Mouse (Mus musculus) MEL (cell line): Measurements from ENCODE around the gene Tmem102. TPM values are rescaled to one million over a fixed set of nuclear protein-coding genes. Genes with fewer than 3 reads are reported as not detected.
A peak's percentile ranks its signal among the peaks of the same experiment; 100 is the strongest.

Source experiments
- DNase-seq: peaks from one replicate; pipeline ENCODE4 v3.0.0; 2011; ENCODE audit warnings: low read depth, low spot score
- H3K27ac ChIP-seq: 2 replicates; pipeline ENCODE4 v1.5.1; 2012; ENCODE audit warnings: low read depth, mild to moderate bottlenecking, control low read depth, low read length, moderate library complexity; ENCODE audit not compliant: control insufficient read depth
- H3K27me3 ChIP-seq, 2 experiments: fragments of 150-350 bp in 1 of 2; sonication (generic) in 1 of 2; 2 replicates each; pipeline ENCODE4 v1.6.1; 2012; ENCODE audit warnings: low read length in 2 of 2, mild to moderate bottlenecking in 2 of 2, improper control_type of control experiment in 1 of 2, moderate library complexity in 1 of 2; ENCODE audit not compliant: insufficient read depth in 2 of 2, control insufficient read depth in 1 of 2
- H3K36me3 ChIP-seq, 2 experiments: 2 replicates each; pipeline ENCODE4 v1.6.1; 2012 to 2014; ENCODE audit warnings: low read length in 2 of 2, improper control_type of control experiment in 1 of 2, inconsistent platforms in 1 of 2, mild to moderate bottlenecking in 1 of 2; ENCODE audit not compliant: insufficient read depth in 2 of 2, control insufficient read depth in 1 of 2
- H3K4me1 ChIP-seq, 2 experiments: fragments of 150-350 bp in 1 of 2; sonication (generic) in 1 of 2; 2 replicates each; pipeline ENCODE4 v1.6.1; 2012; ENCODE audit warnings: low read length in 2 of 2, improper control_type of control experiment in 1 of 2, mild to moderate bottlenecking in 1 of 2; ENCODE audit not compliant: insufficient read depth in 2 of 2, control insufficient read depth in 1 of 2
- H3K4me3 ChIP-seq, 2 experiments: fragments of 150-350 bp in 1 of 2; sonication (generic) in 1 of 2; 2 replicates each; pipeline ENCODE4 v1.5.1; 2012; ENCODE audit warnings: low read depth in 2 of 2, low read length in 2 of 2, mild to moderate bottlenecking in 2 of 2, moderate library complexity in 2 of 2, control low read depth in 1 of 2, improper control_type of control experiment in 1 of 2; ENCODE audit not compliant: control insufficient read depth in 1 of 2, insufficient read depth in 1 of 2
- H3K79me2 ChIP-seq: 2 replicates; pipeline ENCODE4 v1.6.1; 2012; ENCODE audit warnings: mild to moderate bottlenecking, low read length, moderate library complexity; ENCODE audit not compliant: control insufficient read depth, poor library complexity, insufficient read depth
- H3K9ac ChIP-seq: 2 replicates; pipeline ENCODE4 v1.6.1; 2012; ENCODE audit warnings: low read depth, mild to moderate bottlenecking, control low read depth, low read length, moderate library complexity; ENCODE audit not compliant: control insufficient read depth, poor library complexity, severe bottlenecking
- H3K9me3 ChIP-seq: fragments of 150-350 bp; sonication (generic); replicated peaks from 2 replicates; pipeline ENCODE4 v1.6.1; 2012; ENCODE audit warnings: mild to moderate bottlenecking, low read length, improper control_type of control experiment, moderate library complexity; ENCODE audit not compliant: insufficient read depth
- BHLHE40 ChIP-seq: IDR thresholded peaks from 2 replicates; pipeline ENCODE4 v1.6.1; 2012; ENCODE audit warnings: low read depth, mild to moderate bottlenecking, inconsistent platforms, low read length, improper control_type of control experiment, borderline replicate concordance
- E2F4 ChIP-seq: IDR thresholded peaks from 2 replicates; pipeline ENCODE4 v1.6.1; 2011; ENCODE audit warnings: low read depth, low read length, improper control_type of control experiment, borderline replicate concordance
- GABPA ChIP-seq: IDR thresholded peaks from 2 replicates; pipeline ENCODE4 v1.6.1; 2012; ENCODE audit warnings: low read depth, mild to moderate bottlenecking, inconsistent platforms, low read length, improper control_type of control experiment, moderate library complexity
- GATA1 ChIP-seq: IDR thresholded peaks from 2 replicates; pipeline ENCODE4 v1.6.1; 2011; ENCODE audit warnings: low read depth, low read length, improper control_type of control experiment
- KAT2A ChIP-seq: conservative IDR thresholded peaks from 2 replicates; pipeline ENCODE4 v1.6.1; 2012; ENCODE audit warnings: low read depth, low read length, improper control_type of control experiment, inconsistent platforms
- MAX ChIP-seq: IDR thresholded peaks from 2 replicates; pipeline ENCODE4 v1.6.1; 2011; ENCODE audit warnings: low read length, improper control_type of control experiment
- MAZ ChIP-seq: IDR thresholded peaks from 2 replicates; pipeline ENCODE4 v1.6.1; 2012; ENCODE audit warnings: low read depth, mild to moderate bottlenecking, inconsistent platforms, low read length, improper control_type of control experiment
- MEF2A ChIP-seq: IDR thresholded peaks from 2 replicates; pipeline ENCODE4 v1.6.1; 2014; ENCODE audit warnings: low read depth, mild to moderate bottlenecking, inconsistent platforms, low read length, improper control_type of control experiment; ENCODE audit not compliant: poor library complexity, insufficient replicate concordance, severe bottlenecking; ENCODE audit errors: extremely low read depth
- MXI1 ChIP-seq: IDR thresholded peaks from 2 replicates; pipeline ENCODE4 v1.6.1; 2011; ENCODE audit warnings: mild to moderate bottlenecking, low read depth, low read length, improper control_type of control experiment
- MYB ChIP-seq: IDR thresholded peaks from 2 replicates; pipeline ENCODE4 v1.6.1; 2011; ENCODE audit warnings: mild to moderate bottlenecking, low read depth, low read length, improper control_type of control experiment
- NRF1 ChIP-seq: IDR thresholded peaks from 2 replicates; pipeline ENCODE4 v1.6.1; 2014; ENCODE audit warnings: low read depth, mild to moderate bottlenecking, inconsistent platforms, low read length, improper control_type of control experiment, moderate library complexity; ENCODE audit not compliant: poor library complexity, insufficient read depth, severe bottlenecking
- POLR2AphosphoS5 ChIP-seq: IDR thresholded peaks from 2 replicates; pipeline ENCODE4 v1.6.1; 2012; ENCODE audit warnings: low read depth, borderline replicate concordance, mild to moderate bottlenecking, inconsistent platforms, low read length, moderate library complexity, mixed read lengths
- TBP ChIP-seq: IDR thresholded peaks from 2 replicates; pipeline ENCODE4 v1.8.0; 2011; ENCODE audit warnings: low read depth, low read length, improper control_type of control experiment
- UBTF ChIP-seq: IDR thresholded peaks from 2 replicates; pipeline ENCODE4 v1.6.1; 2012; ENCODE audit warnings: low read depth, mild to moderate bottlenecking, inconsistent platforms, low read length, improper control_type of control experiment, moderate library complexity, borderline replicate concordance; ENCODE audit not compliant: insufficient read depth
- USF2 ChIP-seq, 2 experiments: IDR thresholded peaks; 2 replicates each; pipeline ENCODE4 v1.6.1; 2011 to 2012; ENCODE audit warnings: improper control_type of control experiment in 2 of 2, low read length in 2 of 2, borderline replicate concordance in 1 of 2, inconsistent platforms in 1 of 2, low read depth in 1 of 2, mild to moderate bottlenecking in 1 of 2; ENCODE audit not compliant: insufficient read depth in 1 of 2
- polyA plus RNA-seq, 2 experiments: library from polyadenylated mRNA; stranded (reverse) in 1 of 2; unstranded in 1 of 2; fragments of >175 nt in 1 of 2; fragments of >200 nt in 1 of 2; gene quantifications; 2 replicates each; pipeline versions ENCODE4 v1.2.1 to v1.2.4; 2012; ENCODE audit warnings: low replicate concordance in 2 of 2, low read depth in 1 of 2; ENCODE audit not compliant: insufficient read length in 2 of 2, insufficient read depth in 1 of 2, missing spikeins in 1 of 2
- total RNA-seq: library from RNA; depleted of rRNA; stranded (reverse); fragments of 300-350 nt; gene quantifications from 2 replicates; pipeline ENCODE4 v1.2.3, GENCODE M21; 2012

Gene Tmem102
- total and polyA plus RNA-seq, 3 experiments: 0.31 to 2.4 TPM; not detected in 1

DNA sequence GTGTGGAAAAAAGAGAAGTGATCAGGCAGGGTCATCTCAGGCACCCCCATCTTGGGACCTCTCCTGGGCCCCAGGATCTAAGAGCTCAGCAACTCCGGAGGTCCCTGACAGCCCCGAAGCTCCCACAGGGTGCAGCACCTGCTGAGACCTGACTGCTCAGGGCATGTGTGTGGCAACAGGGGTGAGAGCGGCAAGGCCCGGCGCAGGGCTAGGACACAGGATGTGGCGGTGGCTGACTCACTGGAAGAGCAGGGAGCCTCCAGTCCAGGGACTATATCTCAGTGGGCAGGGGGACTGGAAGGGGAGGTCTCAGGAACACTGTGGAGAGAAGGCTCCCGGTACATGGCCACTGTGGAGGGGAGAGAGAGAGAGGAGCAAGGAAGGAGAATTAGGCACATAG is 7.5 kb downstream of the Tmem102 start:
- DNase-seq: no peak
- Histone ChIP-seq H3K4me3 (no peak overlapping the region), H3K36me3 (peaks cover 0 to 11% of the 10 kb centered on the region in 2 experiments; a peak in 2 of 4 replicates)
- TF ChIP-seq USF2 (IDR thresholded peaks at IDR 0.05; ENCODE audit: borderline replicate concordance in 1 of 2, insufficient read depth in 1 of 2, low read depth in 1 of 2, low read length in 2 of 2): no peak
- no peak for TF ChIP-seq MEF2A
- TF ChIP-seq MYB: no peak
- TF ChIP-seq GABPA: no peak
- TF ChIP-seq E2F4: no peak
- TF ChIP-seq NRF1: no peak
- no peak for TF ChIP-seq MXI1
- TF ChIP-seq MAX: no peak
- TF ChIP-seq KAT2A: no peak
- TF ChIP-seq UBTF: no peak
- TF ChIP-seq, all 39 proteins: peak for 0
- H3K9ac ChIP-seq: no peak overlapping the region
- H3K79me2 ChIP-seq: peaks cover 3% of the 10 kb centered on the region; the same call in 1 of the 2 replicates
- no peak overlapping the region for H3K27ac ChIP-seq
- H3K9me3 ChIP-seq: no peaks in the 10 kb centered on the region
- peaks cover 8 to 14% of the 10 kb centered on the region in 2 experiments for H3K4me1 ChIP-seq
- no peaks in the 10 kb centered on the region for H3K27me3 ChIP-seq

DNA sequence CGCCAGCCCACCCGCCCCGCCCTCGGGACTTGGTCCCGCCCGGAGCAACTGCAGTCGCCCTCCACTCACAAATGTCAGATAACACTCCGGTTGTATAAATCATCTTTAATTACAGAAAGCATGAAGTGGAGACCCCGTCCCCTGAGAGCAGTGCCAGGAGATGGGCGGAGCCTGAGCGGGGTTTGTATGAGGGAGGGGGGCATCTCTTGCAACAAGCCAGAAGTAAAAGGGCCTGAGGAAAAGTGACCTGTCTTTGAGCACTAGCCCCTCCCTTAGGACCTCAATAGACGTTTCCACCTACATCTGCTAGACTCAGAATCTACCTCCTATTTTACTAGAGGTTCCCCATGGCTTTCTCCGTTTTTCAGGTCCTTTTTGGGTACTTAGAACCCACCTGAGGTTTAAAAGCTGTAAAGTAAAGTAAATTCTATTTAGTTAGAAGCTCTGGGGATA is 9.4 kb downstream of the Tmem102 start:
- H3K79me2 ChIP-seq: peaks cover 3% of the 10 kb centered on the region; the same call in 1 of the 2 replicates
- 0 out of 2 replicates have a peak overlapping the region, but pooled peaks have one; percentile 31 for H3K9ac ChIP-seq
- H3K36me3 ChIP-seq: peaks cover 0 to 11% of the 10 kb centered on the region in 2 experiments; a peak in 2 of 4 replicates
- no peak for TF ChIP-seq GATA1
- no peak for TF ChIP-seq POLR2AphosphoS5
- TF ChIP-seq MAX: no peak
- TF ChIP-seq TBP: no peak
- no peak for TF ChIP-seq BHLHE40
- TF ChIP-seq MAZ: no peak
- H3K27me3 ChIP-seq: no peaks in the 10 kb centered on the region
- H3K9me3 ChIP-seq: no peaks in the 10 kb centered on the region
- peak overlapping the region; percentile 69 to 88 for H3K4me3 ChIP-seq
- no peak for DNase-seq
- no peak overlapping the region for H3K27ac ChIP-seq
- H3K4me1 ChIP-seq: peaks cover 5 to 10% of the 10 kb centered on the region in 2 experiments
